Mouse (Mus musculus) testis, adult 2 months (tissue): Measurements from ENCODE around the gene Gm20695. TPM values are rescaled to one million over a fixed set of nuclear protein-coding genes. Genes with fewer than 3 reads are reported as not detected.

Experiments
- H3K27ac ChIP-seq: fragments of 200-500 bp; 2 replicates; pipeline ENCODE4 v1.5.1; 2012; ENCODE audit warnings: low read depth, low read length; ENCODE audit not compliant: control insufficient read depth, insufficient read depth
- H3K27me3 ChIP-seq: fragments of 200-500 bp; 2 replicates; pipeline ENCODE4 v1.6.1; 2012; ENCODE audit warnings: mild to moderate bottlenecking, low read length, moderate library complexity; ENCODE audit not compliant: control insufficient read depth, insufficient read depth
- H3K36me3 ChIP-seq: fragments of 200-500 bp; 2 replicates; pipeline ENCODE4 v1.6.1; 2012; ENCODE audit warnings: mild to moderate bottlenecking, low read length; ENCODE audit not compliant: control insufficient read depth, insufficient read depth
- H3K4me1 ChIP-seq: fragments of 200-500 bp; 2 replicates; pipeline ENCODE4 v1.6.1; 2012; ENCODE audit warnings: low read length; ENCODE audit not compliant: control insufficient read depth, insufficient read depth
- H3K4me3 ChIP-seq: fragments of 200-500 bp; 2 replicates; pipeline ENCODE4 v1.5.1; 2012; ENCODE audit warnings: low read depth, mild to moderate bottlenecking, low read length, moderate library complexity, mixed read lengths; ENCODE audit not compliant: control insufficient read depth
- CTCF ChIP-seq: fragments of 200-500 bp; IDR thresholded peaks from 2 replicates; pipeline ENCODE4 v1.5.1; 2012; ENCODE audit warnings: low read depth, mild to moderate bottlenecking, inconsistent platforms, low read length, moderate library complexity; ENCODE audit not compliant: control insufficient read depth, insufficient read depth, insufficient replicate concordance
- POLR2A ChIP-seq: fragments of 200-500 bp; IDR thresholded peaks from 2 replicates; pipeline ENCODE4 v1.6.1; 2012; ENCODE audit warnings: low read depth, mild to moderate bottlenecking, inconsistent platforms, low read length, moderate library complexity; ENCODE audit not compliant: control insufficient read depth
- polyA plus RNA-seq: library from polyadenylated mRNA; depleted of rRNA; stranded (reverse); fragments of >200 nt; gene quantifications from 2 replicates; pipeline ENCODE4 v1.2.3, GENCODE M21; 2012; rRNA removed

The Gm20695 gene
- 0.12 TPM in 1 of 2 replicates, not detected in the other for polyA plus RNA-seq

- Histone ChIP-seq H3K36me3 (no peaks in the 10 kb centered on the region), H3K27me3 (no peaks in the 10 kb centered on the region), H3K4me1 (peaks cover 8% of the 10 kb centered on the region), H3K27ac (peak within 1 kb of the TSS; percentile 95), H3K4me3 (peak within 1 kb of the TSS; percentile 99)
- peak; percentile 75 for TF ChIP-seq POLR2A
- no peak for TF ChIP-seq CTCF
Observed at GRCm38 (mm10) chr16:3884201-3885064, at the start of gene Gm20695, which contains the start of gene Zfp597. Gene Gm20695, plus strand, starts transcription at chr16:3884648. Gene Zfp597, minus strand, starts transcription at chr16:3884561.

- Histone ChIP-seq H3K4me1 (no peaks in the 10 kb centered on the region; the same call in 1 of the 2 replicates), H3K4me3 (no peak overlapping the region), H3K27me3 (no peaks in the 10 kb centered on the region), H3K27ac (no peak overlapping the region), H3K36me3 (no peaks in the 10 kb centered on the region)
- TF ChIP-seq POLR2A: no peak
- no peak for TF ChIP-seq CTCF
Observed at GRCm38 (mm10) chr16:3835461-3835860, 49.0 kb upstream of the Gm20695 start.

- Histone ChIP-seq H3K36me3 (no peaks in the 10 kb centered on the region), H3K4me3 (peak overlapping the region; percentile 1; the same call in 1 of the 2 replicates)
- no peak for TF ChIP-seq POLR2A
- peak; percentile 19; the same call in 1 of the 2 replicates for TF ChIP-seq CTCF
Observed at GRCm38 (mm10) chr16:3839157-3839885, 45.1 kb upstream of the Gm20695 start.

GRCm38 (mm10) chr16:3842989-3843388 is 41.5 kb upstream of the Gm20695 start:
- H3K27ac ChIP-seq: no peak overlapping the region
- H3K27me3 ChIP-seq: no peaks in the 10 kb centered on the region

More at GRCm38 (mm10) chr16:3839157-3839885, 45.1 kb upstream of the Gm20695 start:
- Histone ChIP-seq H3K4me1 (peaks cover 2% of the 10 kb centered on the region; the same call in 1 of the 2 replicates), H3K27ac (no peak overlapping the region), H3K27me3 (no peaks in the 10 kb centered on the region)

GRCm38 (mm10) chr16:3843796-3844195 is 40.7 kb upstream of the Gm20695 start:
- Histone ChIP-seq H3K4me1 (peaks cover 5% of the 10 kb centered on the region), H3K27me3 (no peaks in the 10 kb centered on the region), H3K36me3 (no peaks in the 10 kb centered on the region), H3K4me3 (no peak overlapping the region), H3K27ac (no peak overlapping the region)
- no peak for TF ChIP-seq POLR2A
- TF ChIP-seq CTCF: no peak

More at GRCm38 (mm10) chr16:3842989-3843388, 41.5 kb upstream of the Gm20695 start:
- H3K4me3 ChIP-seq: no peak overlapping the region
- TF ChIP-seq POLR2A (no peak), CTCF (no peak)
- H3K36me3 ChIP-seq: no peaks in the 10 kb centered on the region
- H3K4me1 ChIP-seq: peaks cover 5% of the 10 kb centered on the region

GRCm38 (mm10) chr16:3846711-3847518 is 37.5 kb upstream of the Gm20695 start, which contains the start of gene Zfp174:
Gene Zfp174, plus strand, starts transcription at chr16:3847268.
- H3K27ac ChIP-seq: peak within 1 kb of the TSS; percentile 71
- TF ChIP-seq CTCF (no peak), POLR2A (peak; percentile 80)
- H3K4me3 ChIP-seq: peak within 1 kb of the TSS; percentile 95
- no peaks in the 10 kb centered on the region for H3K27me3 ChIP-seq
- peaks cover 5% of the 10 kb centered on the region for H3K4me1 ChIP-seq
- no peaks in the 10 kb centered on the region; the same call in 1 of the 2 replicates for H3K36me3 ChIP-seq
